8 mouse cellular contexts compared by ENCODE assay signal in the genomic region with DNA sequence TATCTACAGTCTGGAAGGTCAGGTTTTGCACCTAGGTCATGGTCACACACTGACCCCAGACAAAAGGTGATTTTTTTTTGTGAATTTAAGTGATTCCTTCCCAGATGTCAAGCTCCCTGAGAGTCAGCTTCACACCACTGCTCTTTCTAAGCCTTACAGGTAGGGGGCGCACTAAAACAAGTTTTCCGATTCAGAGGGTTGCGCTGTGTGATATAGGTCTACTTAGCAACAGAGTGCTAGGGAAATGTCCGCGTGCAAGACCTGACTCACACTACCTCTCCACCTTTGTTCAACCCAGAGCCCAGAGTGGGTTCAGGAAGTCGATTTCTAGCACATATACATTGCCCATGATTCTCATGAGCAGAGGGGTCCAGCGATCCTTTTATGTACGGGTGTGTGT.
DNase-seq lines count a peak whose midpoint lies in the region; ATAC-seq lines count a peak whose summit lies in the region.

No protein-coding gene starts in this region.

- DNase-seq in CD8-positive naive resting alpha-beta T cell, adult 2 months (ENCODE audit: low read depth in 2 of 2, low spot score in 2 of 2) = peak; percentile 28 to 49
- peak; percentile 40 for DNase-seq in Muller cell, postnatal 12 days (ENCODE audit: inconsistent ontology term)
- DNase-seq in cerebellum, postnatal 36 days = peak; percentile 58 to 75
- DNase-seq in layer of hippocampus, adult 8-10 months (ENCODE audit: low spot score in 2 of 2) = peak; percentile 18 to 54
- peak; percentile 42 for DNase-seq in lung, postnatal 25 days (ENCODE audit: low spot score)
- DNase-seq in right cerebral cortex, postnatal 10 days (ENCODE audit: low spot score in 2 of 2) = peak; percentile 62 to 76
- DNase-seq in adipocyte (ENCODE audit: low spot score) = no peak

- H3K4me3 ChIP-seq in heart, embryonic 13.5 days = peak overlapping the region; percentile 25; the same call in 1 of the 2 replicates

- WGBS in heart, embryonic 13.5 days = 7% methylated on average over 8 of the region's 8 CpGs

- H3K27me3 ChIP-seq in heart, embryonic 13.5 days (replicated peaks) = peaks cover 9% of the 10 kb centered on the region; the same call in 1 of the 2 replicates

- no peak overlapping the region for H3K27ac ChIP-seq in heart, embryonic 13.5 days (replicated peaks)

- H3K36me3 ChIP-seq in heart, embryonic 13.5 days = no peaks in the 10 kb centered on the region

- H3K9ac ChIP-seq in heart, embryonic 13.5 days = peak overlapping the region; percentile 37; the same call in 1 of the 2 replicates

- H3K4me2 ChIP-seq in heart, embryonic 13.5 days = peak overlapping the region; percentile 59

- H3K4me1 ChIP-seq in heart, embryonic 13.5 days = peaks cover 5% of the 10 kb centered on the region; the same call in 1 of the 2 replicates

- 0 out of 2 replicates have a peak, but pooled peaks cover 4% of the 10 kb centered on the region for H3K9me3 ChIP-seq in heart, embryonic 13.5 days

- 0 out of 2 replicates have a peak, but pooled peaks have one; percentile 25 for ATAC-seq in heart, embryonic 13.5 days (ENCODE audit: extremely low read depth, insufficient number of reproducible peaks, low FRiP score, low TSS enrichment)
